Mouse (Mus musculus): ENCODE data around the gene Ust. TPM values are rescaled to one million over a fixed set of nuclear protein-coding genes. Genes with fewer than 3 reads are reported as not detected.

Gene Ust
- total and polyA plus RNA-seq, 3 experiments: not detected

- in situ Hi-C loops (cut with MboI; ENCODE audit: low pct_ligation_motif_present, low pct_unique_long_range_greater_than_20kb, low sequenced_read_pairs) (no loop called here), dilution Hi-C loops (cut with MboI; ENCODE audit: extremely low pct_ligation_motif_present, extremely low pct_unique_long_range_greater_than_20kb, low sequenced_read_pairs) (no loop called here)
- H3K79me2 ChIP-seq (replicated peaks; ENCODE audit: control insufficient read depth, extremely low read depth, insufficient read depth, poor library complexity, severe bottlenecking): no peaks in the 10 kb centered on the region
- H3K4me2 ChIP-seq (ENCODE audit: insufficient read depth, low read depth, poor library complexity, severe bottlenecking): no peak overlapping the region
- H3K9me3 ChIP-seq (replicated peaks; ENCODE audit: low read length): no peaks in the 10 kb centered on the region
- no peak overlapping the region for H3K4me3 ChIP-seq (replicated peaks in 1 of 3; ENCODE audit: low read depth in 2 of 3, low read length in 2 of 3, poor library complexity in 1 of 3)
- no peak overlapping the region for H3K27ac ChIP-seq (ENCODE audit: insufficient read depth, low read depth)
- H3K36me3 ChIP-seq (replicated peaks in 1 of 2; ENCODE audit: control insufficient read depth in 1 of 2, insufficient read depth in 1 of 2, low read length in 1 of 2): no peaks in the 10 kb centered on the region
- DNase-seq (ENCODE audit: extremely low read depth): no peak
- H3K9ac ChIP-seq (ENCODE audit: insufficient read depth, low read depth): no peak overlapping the region
- H3K27me3 ChIP-seq (replicated peaks): no peaks in the 10 kb centered on the region
- peaks cover 0 to 7% of the 10 kb centered on the region in 2 experiments; a peak in 2 of 4 replicates for H3K4me1 ChIP-seq (ENCODE audit: control insufficient read depth in 1 of 2, insufficient read depth in 2 of 2)
- TF ChIP-seq SMC3 (IDR thresholded peaks at IDR 0.05; ENCODE audit: low read depth, low read length) (no peak), UBTF (IDR thresholded peaks at IDR 0.05; ENCODE audit: low read depth, low read length) (no peak), USF1 (IDR thresholded peaks at IDR 0.05; ENCODE audit: low read depth, low read length) (no peak), USF2 (conservative IDR thresholded peaks at IDR 0.05; ENCODE audit: low read depth, low read length) (no peak), PAX5 (IDR thresholded peaks at IDR 0.05; ENCODE audit: low read length) (no peak), NRF1 (IDR thresholded peaks at IDR 0.05; ENCODE audit: low read depth, low read length) (no peak)
Measured at GRCm38 (mm10) chr10:8511760-8512159, 6.9 kb downstream of the Ust start.

GRCm38 (mm10) chr10:8506247-8506573, 12.4 kb downstream of the Ust start:
- H3K79me2 ChIP-seq (replicated peaks; ENCODE audit: control insufficient read depth, extremely low read depth, insufficient read depth, poor library complexity, severe bottlenecking): no peaks in the 10 kb centered on the region
- H3K4me2 ChIP-seq (ENCODE audit: insufficient read depth, low read depth, poor library complexity, severe bottlenecking): peak overlapping the region; percentile 38; the same call in 1 of the 2 replicates
- no peak for DNase-seq (ENCODE audit: extremely low read depth)
- no peak overlapping the region for H3K9ac ChIP-seq (ENCODE audit: insufficient read depth, low read depth)
- H3K4me1 ChIP-seq (ENCODE audit: control insufficient read depth in 1 of 2, insufficient read depth in 2 of 2): 0 out of 4 replicates have a peak, but pooled peaks cover 0 to 2% of the 10 kb centered on the region in 2 experiments
- no peaks in the 10 kb centered on the region for H3K27me3 ChIP-seq (replicated peaks)
- dilution Hi-C loops (cut with MboI; ENCODE audit: extremely low pct_ligation_motif_present, extremely low pct_unique_long_range_greater_than_20kb, low sequenced_read_pairs): no loop called here
- no peak for TF ChIP-seq JUN (IDR thresholded peaks at IDR 0.05; ENCODE audit: insufficient read depth, low read depth, low read length)
- H3K36me3 ChIP-seq (replicated peaks in 1 of 2; ENCODE audit: control insufficient read depth in 1 of 2, insufficient read depth in 1 of 2, low read length in 1 of 2): no peaks in the 10 kb centered on the region
- in situ Hi-C loops (cut with MboI; ENCODE audit: low pct_ligation_motif_present, low pct_unique_long_range_greater_than_20kb, low sequenced_read_pairs): no loop called here
- no peaks in the 10 kb centered on the region for H3K9me3 ChIP-seq (replicated peaks; ENCODE audit: low read length)
- H3K27ac ChIP-seq (ENCODE audit: insufficient read depth, low read depth): no peak overlapping the region
- no peak overlapping the region for H3K4me3 ChIP-seq (replicated peaks in 1 of 3; ENCODE audit: low read depth in 2 of 3, low read length in 2 of 3, poor library complexity in 1 of 3)

- Histone ChIP-seq H3K27ac (ENCODE audit: insufficient read depth, low read depth) (no peak overlapping the region), H3K36me3 (replicated peaks in 1 of 2; ENCODE audit: control insufficient read depth in 1 of 2, insufficient read depth in 1 of 2, low read length in 1 of 2) (no peaks in the 10 kb centered on the region), H3K27me3 (replicated peaks) (no peaks in the 10 kb centered on the region), H3K4me3 (replicated peaks in 1 of 3; ENCODE audit: low read depth in 2 of 3, low read length in 2 of 3, poor library complexity in 1 of 3) (no peak overlapping the region), H3K9ac (ENCODE audit: insufficient read depth, low read depth) (no peak overlapping the region), H3K4me2 (ENCODE audit: insufficient read depth, low read depth, poor library complexity, severe bottlenecking) (peak overlapping the region; percentile 38; the same call in 1 of the 2 replicates), H3K9me3 (replicated peaks; ENCODE audit: low read length) (no peaks in the 10 kb centered on the region), H3K4me1 (ENCODE audit: control insufficient read depth in 1 of 2, insufficient read depth in 2 of 2) (0 out of 4 replicates have a peak, but pooled peaks cover 0 to 2% of the 10 kb centered on the region in 2 experiments), H3K79me2 (replicated peaks; ENCODE audit: control insufficient read depth, extremely low read depth, insufficient read depth, poor library complexity, severe bottlenecking) (no peaks in the 10 kb centered on the region)
- TF ChIP-seq USF1 (IDR thresholded peaks at IDR 0.05; ENCODE audit: low read depth, low read length) (no peak), MAX (IDR thresholded peaks at IDR 0.05; ENCODE audit: low read length) (peak; percentile 59), TCF12 (IDR thresholded peaks at IDR 0.05; ENCODE audit: low read depth, low read length) (no peak), RAD21 (IDR thresholded peaks at IDR 0.05; ENCODE audit: low read depth, low read length) (no peak), POLR2A (IDR thresholded peaks at IDR 0.05; ENCODE audit: low read depth, low read length) (no peak), ZNF384 (IDR thresholded peaks at IDR 0.05; ENCODE audit: low read depth, low read length) (no peak), POLR2AphosphoS2 (IDR thresholded peaks at IDR 0.05; ENCODE audit: low read depth, low read length) (no peak), GABPA (IDR thresholded peaks at IDR 0.05; ENCODE audit: insufficient replicate concordance, low read depth, low read length) (no peak)
- no peak for DNase-seq (ENCODE audit: extremely low read depth)
- dilution Hi-C loops (cut with MboI; ENCODE audit: extremely low pct_ligation_motif_present, extremely low pct_unique_long_range_greater_than_20kb, low sequenced_read_pairs): no loop called here
- in situ Hi-C loops (cut with MboI; ENCODE audit: low pct_ligation_motif_present, low pct_unique_long_range_greater_than_20kb, low sequenced_read_pairs): no loop called here
Measured at GRCm38 (mm10) chr10:8505346-8506246, 13.0 kb downstream of the Ust start.

Data from CH12.LX (cell line).